Mouse (Mus musculus) forebrain, embryonic 15.5 days (tissue): ENCODE data around the gene Foxn2. TPM values are rescaled to one million over a fixed set of nuclear protein-coding genes. Genes with fewer than 3 reads are reported as not detected.
"Not testable (repeated sequence)": the region's sequence is repeated elsewhere in the genome, so short reads cannot be mapped to it uniquely, and the experiment has no call there.

ENCODE experiments used
- ATAC-seq: fragments of 200-750 bp; cut with Nextera tagmentation; replicated peaks from 2 replicates; pipeline ENCODE4 v1.8.0; 2017; ENCODE audit warnings: mild to moderate bottlenecking, moderate TSS enrichment, moderate library complexity
- H3K27ac ChIP-seq: fragments of 300-500 bp; sonication (generic); replicated peaks from 2 replicates; pipeline ENCODE4 v1.5.1; 2015; ENCODE audit warnings: mild to moderate bottlenecking, inconsistent platforms
- H3K27me3 ChIP-seq: fragments of 300-500 bp; sonication (generic); 2 replicates; pipeline ENCODE4 v1.6.1; 2015; ENCODE audit warnings: inconsistent platforms
- H3K36me3 ChIP-seq: fragments of 300-500 bp; sonication (generic); 2 replicates; pipeline ENCODE4 v1.6.1; 2015; ENCODE audit warnings: mild to moderate bottlenecking, inconsistent platforms
- H3K4me1 ChIP-seq: fragments of 300-500 bp; sonication (generic); 2 replicates; pipeline ENCODE4 v1.6.1; 2015; ENCODE audit warnings: inconsistent platforms
- H3K4me2 ChIP-seq: fragments of 300-500 bp; sonication (generic); replicated peaks from 2 replicates; pipeline ENCODE4 v1.6.1; 2015; ENCODE audit warnings: mild to moderate bottlenecking, inconsistent platforms
- H3K4me3 ChIP-seq: fragments of 300-500 bp; sonication (generic); 2 replicates; pipeline ENCODE4 v1.5.1; 2015; ENCODE audit warnings: mild to moderate bottlenecking, inconsistent platforms
- H3K9ac ChIP-seq: fragments of 300-500 bp; sonication (generic); replicated peaks from 2 replicates; pipeline ENCODE4 v1.6.1; 2015; ENCODE audit warnings: mild to moderate bottlenecking, inconsistent platforms
- H3K9me3 ChIP-seq: fragments of 300-500 bp; sonication (generic); 2 replicates; pipeline ENCODE4 v1.6.1; 2016; ENCODE audit warnings: inconsistent platforms
- WGBS: fragments of 180-500 bp; shearing (Covaris S2); methylation state at CpG from one replicate; pipeline ENCODE4 v1.1.7; 2015; ENCODE audit warnings: mixed read lengths; 5-methylcytosine and 5-hydroxymethylcytosine counted together
- polyA plus RNA-seq: library from polyadenylated mRNA; unstranded; fragments of >200 nt; fragmentation: Nextera tagmentation; extraction: Ambion mirVana; gene quantifications from 2 replicates; pipeline ENCODE4 v1.2.1, GENCODE M21; 2015

The Foxn2 gene
- polyA plus RNA-seq, 1 experiment from 2014 or later: 10.7 TPM

GRCm38 (mm10) chr17:88421246-88421645 lies 19.3 kb upstream of the Foxn2 start:
- no peak overlapping the region for H3K9ac ChIP-seq
- WGBS: 83% methylated on average over 6 of the region's 6 CpGs
- H3K4me2 ChIP-seq: no peak overlapping the region
- no peaks in the 10 kb centered on the region for H3K4me1 ChIP-seq
- no peaks in the 10 kb centered on the region for H3K27me3 ChIP-seq
- H3K36me3 ChIP-seq: no peaks in the 10 kb centered on the region
- no peaks in the 10 kb centered on the region for H3K9me3 ChIP-seq
- no peak for ATAC-seq
- no peak overlapping the region for H3K27ac ChIP-seq
- no peak overlapping the region for H3K4me3 ChIP-seq

GRCm38 (mm10) chr17:88430719-88431118 lies 9.8 kb upstream of the Foxn2 start:
- no peak for ATAC-seq
- Histone ChIP-seq H3K4me2 (no peak overlapping the region), H3K36me3 (no peaks in the 10 kb centered on the region), H3K4me1 (no peaks in the 10 kb centered on the region), H3K27me3 (no peaks in the 10 kb centered on the region), H3K9me3 (no peaks in the 10 kb centered on the region), H3K4me3 (no peak overlapping the region), H3K27ac (no peak overlapping the region), H3K9ac (no peak overlapping the region)
- 90% methylated on average over 2 of the region's 2 CpGs for WGBS

- H3K9me3 ChIP-seq: no peaks in the 10 kb centered on the region
- no peak overlapping the region for H3K4me3 ChIP-seq
- no peak overlapping the region for H3K27ac ChIP-seq
- WGBS: 89% methylated on average over 12 of the region's 12 CpGs
- no peaks in the 10 kb centered on the region for H3K4me1 ChIP-seq
- H3K27me3 ChIP-seq: no peaks in the 10 kb centered on the region
- no peak overlapping the region for H3K9ac ChIP-seq
- no peak overlapping the region for H3K4me2 ChIP-seq
- H3K36me3 ChIP-seq: no peaks in the 10 kb centered on the region
- ATAC-seq: no peak
Measured at GRCm38 (mm10) chr17:88431486-88431885, 9.0 kb upstream of the Foxn2 start.

GRCm38 (mm10) chr17:88431987-88432386 lies 8.5 kb upstream of the Foxn2 start:
- ATAC-seq: no peak
- no peak overlapping the region for H3K4me3 ChIP-seq
- no peaks in the 10 kb centered on the region for H3K36me3 ChIP-seq
- H3K4me1 ChIP-seq: no peaks in the 10 kb centered on the region
- H3K9me3 ChIP-seq: no peaks in the 10 kb centered on the region
- WGBS: 93% methylated on average over 10 of the region's 10 CpGs
- H3K27me3 ChIP-seq: no peaks in the 10 kb centered on the region
- no peak overlapping the region for H3K4me2 ChIP-seq
- no peak overlapping the region for H3K9ac ChIP-seq
- no peak overlapping the region for H3K27ac ChIP-seq

- Histone ChIP-seq H3K27me3 (no peaks in the 10 kb centered on the region), H3K4me2 (no peak overlapping the region), H3K36me3 (no peaks in the 10 kb centered on the region), H3K4me1 (0 out of 2 replicates have a peak, but pooled peaks cover 4% of the 10 kb centered on the region), H3K9me3 (no peaks in the 10 kb centered on the region), H3K9ac (no peak overlapping the region), H3K27ac (no peak overlapping the region), H3K4me3 (no peak overlapping the region)
- no peak for ATAC-seq
- WGBS: 87% methylated on average over 10 of the region's 10 CpGs
Measured at GRCm38 (mm10) chr17:88435322-88435721, 5.2 kb upstream of the Foxn2 start.

GRCm38 (mm10) chr17:88436284-88436683 lies 4.2 kb upstream of the Foxn2 start:
- WGBS: 90% methylated on average over 4 of the region's 4 CpGs
- no peak for ATAC-seq
- Histone ChIP-seq H3K27me3 (no peaks in the 10 kb centered on the region), H3K9me3 (no peaks in the 10 kb centered on the region), H3K4me2 (no peak overlapping the region), H3K4me1 (0 out of 2 replicates have a peak, but pooled peaks cover 4% of the 10 kb centered on the region), H3K9ac (no peak overlapping the region), H3K27ac (no peak overlapping the region), H3K4me3 (no peak overlapping the region), H3K36me3 (no peaks in the 10 kb centered on the region)

- H3K9ac ChIP-seq, H3K4me2 ChIP-seq, H3K4me3 ChIP-seq, H3K27ac ChIP-seq, ATAC-seq, H3K27me3 ChIP-seq, H3K36me3 ChIP-seq, H3K4me1 ChIP-seq, H3K9me3 ChIP-seq: not testable (repeated sequence)
- over 99% methylated on average over 5 of the region's 5 CpGs for WGBS
Measured at GRCm38 (mm10) chr17:88436749-88437148, 3.8 kb upstream of the Foxn2 start.

GRCm38 (mm10) chr17:88437391-88437790 lies 3.1 kb upstream of the Foxn2 start:
- WGBS: 88% methylated on average over 1 of the region's 1 CpGs

GRCm38 (mm10) chr17:88439536-88440050 lies 918 bp upstream of the Foxn2 start:
- no peaks in the 10 kb centered on the region for H3K36me3 ChIP-seq
- peak; percentile 24; the same call in 1 of the 2 replicates for ATAC-seq
- H3K27ac ChIP-seq: peak overlapping the region; percentile 90
- H3K4me2 ChIP-seq: peak overlapping the region; percentile 73
- 84% methylated on average over 12 of the region's 12 CpGs for WGBS
- peak overlapping the region; percentile 71; the same call in 1 of the 2 replicates for H3K9ac ChIP-seq
- peak overlapping the region; percentile 96 for H3K4me3 ChIP-seq
- peaks cover 10% of the 10 kb centered on the region; the same call in 1 of the 2 replicates for H3K4me1 ChIP-seq
- H3K27me3 ChIP-seq: no peaks in the 10 kb centered on the region
- no peaks in the 10 kb centered on the region for H3K9me3 ChIP-seq

More at GRCm38 (mm10) chr17:88437391-88437790, 3.1 kb upstream of the Foxn2 start:
- Histone ChIP-seq H3K27me3 (no peaks in the 10 kb centered on the region), H3K36me3 (no peaks in the 10 kb centered on the region), H3K27ac (no peak overlapping the region), H3K9me3 (no peaks in the 10 kb centered on the region), H3K4me2 (no peak overlapping the region), H3K4me1 (peaks cover 8% of the 10 kb centered on the region; the same call in 1 of the 2 replicates), H3K4me3 (no peak overlapping the region), H3K9ac (no peak overlapping the region)
- ATAC-seq: no peak

- peak; percentile 61 for ATAC-seq
Measured at GRCm38 (mm10) chr17:88441001-88441431, 505 bp downstream of the Foxn2 start.

GRCm38 (mm10) chr17:88441432-88442174 lies 1.1 kb downstream of the Foxn2 start:
- under 1% methylated on average over 42 of the region's 48 CpGs for WGBS

More at GRCm38 (mm10) chr17:88441001-88441431, 505 bp downstream of the Foxn2 start:
- Histone ChIP-seq H3K4me2 (peak overlapping the region; percentile 73), H3K27ac (peak overlapping the region; percentile 90), H3K36me3 (no peaks in the 10 kb centered on the region), H3K9me3 (no peaks in the 10 kb centered on the region), H3K9ac (peak overlapping the region; percentile 71), H3K27me3 (no peaks in the 10 kb centered on the region), H3K4me3 (peak overlapping the region; percentile 96), H3K4me1 (peaks cover 10% of the 10 kb centered on the region; the same call in 1 of the 2 replicates)
- under 1% methylated on average over 46 of the region's 55 CpGs for WGBS

GRCm38 (mm10) chr17:88442661-88443060 lies 2.1 kb downstream of the Foxn2 start:
- Histone ChIP-seq H3K9ac (no peak overlapping the region), H3K36me3 (no peaks in the 10 kb centered on the region), H3K4me2 (no peak overlapping the region), H3K9me3 (no peaks in the 10 kb centered on the region), H3K4me1 (peaks cover 10% of the 10 kb centered on the region; the same call in 1 of the 2 replicates), H3K27me3 (no peaks in the 10 kb centered on the region), H3K27ac (no peak overlapping the region), H3K4me3 (no peak overlapping the region)
- no peak for ATAC-seq
- WGBS: 72% methylated on average over 6 of the region's 6 CpGs

More at GRCm38 (mm10) chr17:88441432-88442174, 1.1 kb downstream of the Foxn2 start:
- Histone ChIP-seq H3K36me3 (no peaks in the 10 kb centered on the region), H3K9me3 (no peaks in the 10 kb centered on the region), H3K27ac (peak overlapping the region; percentile 90), H3K9ac (peak overlapping the region; percentile 71), H3K4me2 (peak overlapping the region; percentile 73), H3K4me1 (peaks cover 10% of the 10 kb centered on the region; the same call in 1 of the 2 replicates), H3K27me3 (no peaks in the 10 kb centered on the region), H3K4me3 (peak overlapping the region; percentile 96)
- peak; percentile 47 for ATAC-seq
